Mouse (Mus musculus) large intestine, adult 2 months (tissue): Measurements from ENCODE around the gene Sowaha. TPM values are rescaled to one million over a fixed set of nuclear protein-coding genes. Genes with fewer than 3 reads are reported as not detected.

Experiments
- DNase-seq: peaks from one replicate; pipeline ENCODE4 v3.0.0-alpha.2; 2012; ENCODE audit warnings: low read depth, low spot score
- WGBS: fragments of 180-500 bp; shearing (Covaris S2); methylation state at CpG from one replicate; pipeline ENCODE4 v1.1.7; 2018; 5-methylcytosine and 5-hydroxymethylcytosine counted together
- polyA plus RNA-seq: library from polyadenylated mRNA; depleted of rRNA; stranded (reverse); fragments of >200 nt; gene quantifications from 2 replicates; pipeline ENCODE4 v1.2.3, GENCODE M21; 2012

Gene Sowaha
- polyA plus RNA-seq, 1 experiment: 7.5 TPM

DNA sequence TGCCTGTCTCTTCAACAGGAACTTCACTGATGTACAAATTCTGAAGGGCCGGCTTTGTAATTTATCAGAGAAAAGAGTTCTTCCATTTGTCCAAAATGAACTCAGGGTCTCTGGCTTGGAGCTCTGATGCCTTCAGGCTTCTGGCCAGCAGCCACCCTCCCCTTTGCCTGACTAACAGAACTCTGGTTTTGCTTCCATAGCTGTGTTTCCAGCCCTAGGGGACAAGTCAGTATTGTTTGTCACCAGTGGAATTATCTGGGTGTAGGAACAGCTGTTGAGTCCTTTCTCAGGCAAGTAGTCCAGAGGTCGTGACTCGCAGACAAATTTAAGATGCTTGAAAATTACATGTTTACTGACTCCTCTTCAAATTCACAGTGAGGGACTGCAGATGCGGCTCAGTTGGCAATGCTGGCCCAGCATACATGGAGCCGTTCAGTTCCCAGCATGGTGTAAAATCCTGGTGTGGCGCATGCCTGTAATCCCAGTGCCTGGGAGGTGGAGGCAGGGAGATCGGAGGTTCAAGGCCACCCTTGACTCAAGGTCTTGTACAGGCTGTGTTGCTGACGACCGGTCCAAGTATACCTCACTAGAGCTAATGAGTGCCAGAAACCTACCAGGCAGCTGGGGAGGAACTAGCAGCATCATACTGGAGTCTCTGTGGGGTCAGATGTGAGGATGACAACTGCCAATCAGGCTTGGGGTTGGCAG is 27.2 kb upstream of the Sowaha start:
- DNase-seq: no peak
- 77% methylated on average over 9 of the region's 9 CpGs for WGBS

DNA sequence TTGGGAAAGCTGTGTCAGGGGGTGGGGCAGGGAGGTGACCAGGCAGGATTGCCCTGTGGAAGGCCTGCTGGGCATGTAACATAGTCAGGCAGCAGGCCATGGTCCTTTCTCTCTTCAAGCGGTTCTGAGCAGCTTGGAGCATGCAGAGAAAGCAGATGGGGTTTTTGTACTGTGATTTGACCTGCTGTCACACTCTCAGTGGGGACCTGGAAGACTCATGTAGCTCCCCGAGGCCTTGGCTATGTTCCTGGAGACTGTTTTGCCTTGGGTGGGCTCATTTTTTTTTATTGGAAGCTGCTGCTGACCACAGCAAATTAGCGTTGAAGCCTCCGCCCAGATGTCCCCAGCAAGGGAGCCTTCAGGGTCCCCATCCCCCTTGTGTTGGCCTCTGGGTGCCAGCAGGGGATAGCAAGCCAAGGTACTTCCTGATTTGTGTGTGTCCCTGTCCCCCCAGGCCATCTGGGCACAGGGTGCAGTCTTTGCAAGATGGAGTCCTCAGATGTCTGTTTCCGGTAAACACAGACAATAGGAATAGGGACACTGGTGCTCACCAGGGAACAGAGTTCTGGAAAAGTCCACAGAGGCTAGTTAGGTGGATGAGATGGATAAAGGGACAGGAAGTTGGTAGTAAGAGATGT is 25.1 kb upstream of the Sowaha start:
- 84% methylated on average over 5 of the region's 5 CpGs for WGBS
- no peak for DNase-seq

DNA sequence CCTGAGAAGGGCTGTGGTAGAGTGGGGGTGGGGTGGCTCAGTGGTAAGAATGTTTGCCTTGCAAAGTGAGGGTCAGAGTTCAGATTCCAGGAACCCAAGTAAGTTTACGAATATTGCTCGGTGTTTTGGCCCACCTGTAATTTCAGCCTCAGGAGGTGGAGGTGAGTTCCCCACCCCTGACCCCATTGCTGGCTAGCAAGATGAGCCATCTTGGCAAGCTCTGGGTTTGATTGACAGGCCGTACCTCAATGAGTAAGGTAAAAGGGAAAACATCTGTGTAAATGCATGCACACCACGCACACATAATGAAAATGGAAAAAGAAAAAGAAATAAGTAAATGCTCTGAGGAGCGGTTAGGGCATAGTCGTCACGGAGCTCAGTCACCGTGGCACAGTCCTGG is 24.3 kb upstream of the Sowaha start:
- 81% methylated on average over 8 of the region's 8 CpGs for WGBS
- no peak for DNase-seq

DNA sequence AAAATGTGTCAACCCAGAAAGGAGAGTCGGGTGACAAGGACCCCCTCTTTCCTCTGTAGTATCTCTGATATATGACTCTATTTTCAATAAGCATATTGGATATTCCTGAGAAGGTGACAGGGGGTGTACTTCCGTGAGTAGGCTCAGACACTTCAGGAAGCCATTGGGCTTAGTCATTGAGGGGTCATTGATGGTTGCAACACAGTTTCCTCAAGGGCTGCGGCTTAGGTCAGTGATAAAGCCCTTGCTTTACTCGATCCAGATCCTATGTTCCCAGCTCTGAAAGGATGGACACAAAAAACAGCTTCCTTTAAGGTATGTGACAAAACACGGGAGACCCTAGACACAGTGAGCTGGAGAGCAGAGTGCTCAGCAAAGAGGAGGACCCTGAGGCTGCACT is 23.7 kb upstream of the Sowaha start:
- WGBS: 76% methylated on average over 5 of the region's 5 CpGs
- no peak for DNase-seq

DNA sequence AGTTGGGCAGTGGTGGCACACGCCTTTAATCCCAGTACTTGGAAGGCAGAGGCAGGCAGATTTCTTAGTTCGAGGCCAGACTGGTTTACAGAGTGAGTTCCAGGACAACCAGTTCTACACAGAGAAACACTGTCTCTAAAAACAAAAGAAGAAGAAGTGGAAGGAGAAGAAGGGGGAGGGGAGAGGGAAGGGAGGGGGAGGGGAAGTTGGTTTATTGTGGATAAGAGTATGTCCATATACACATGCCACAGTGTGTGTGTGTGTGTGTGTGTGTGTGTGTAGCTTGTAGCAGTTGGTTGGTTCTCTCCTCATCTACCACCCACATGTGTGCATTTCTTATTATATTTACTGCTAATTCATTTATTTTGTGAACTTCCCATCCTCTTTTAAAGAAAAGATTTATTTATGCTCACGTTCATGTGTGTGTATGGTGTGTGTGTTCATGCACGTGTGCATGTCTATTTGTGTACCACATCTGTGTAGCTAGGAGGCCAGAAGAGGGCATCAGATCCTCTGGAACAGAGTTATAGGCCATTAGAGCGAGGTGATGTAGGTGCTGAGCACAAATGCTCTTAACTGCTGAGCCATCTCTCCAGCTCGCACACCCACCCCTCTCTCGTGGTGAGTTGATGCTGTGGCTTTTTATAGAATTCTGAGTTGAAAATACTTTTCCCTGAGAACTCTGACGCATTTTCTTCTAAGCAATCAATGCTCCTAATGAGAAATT is 22.1 kb upstream of the Sowaha start:
- 70% methylated on average over 8 of the region's 8 CpGs for WGBS
- no peak for DNase-seq

DNA sequence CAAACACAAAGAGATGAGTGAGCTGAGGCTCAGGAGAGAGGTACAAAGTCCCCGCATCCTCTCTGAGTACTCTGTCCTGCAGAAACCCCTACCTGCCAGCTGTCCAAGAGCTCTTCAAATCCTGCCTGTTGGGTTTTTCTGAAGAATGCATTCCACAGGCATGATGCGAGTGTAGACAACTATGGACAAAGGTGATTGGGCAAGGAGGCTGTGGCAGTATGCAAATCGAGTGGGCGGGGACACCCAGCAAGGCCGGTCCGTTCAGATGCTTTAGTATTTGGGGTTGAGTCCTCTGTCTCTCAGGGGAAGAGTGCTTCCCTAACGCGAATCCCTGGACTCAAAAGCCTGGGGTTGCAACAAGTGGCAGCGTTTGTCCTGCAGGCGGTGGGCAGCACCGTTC is 20.5 kb upstream of the Sowaha start:
- no peak for DNase-seq
- 9% methylated on average over 11 of the region's 11 CpGs for WGBS

DNA sequence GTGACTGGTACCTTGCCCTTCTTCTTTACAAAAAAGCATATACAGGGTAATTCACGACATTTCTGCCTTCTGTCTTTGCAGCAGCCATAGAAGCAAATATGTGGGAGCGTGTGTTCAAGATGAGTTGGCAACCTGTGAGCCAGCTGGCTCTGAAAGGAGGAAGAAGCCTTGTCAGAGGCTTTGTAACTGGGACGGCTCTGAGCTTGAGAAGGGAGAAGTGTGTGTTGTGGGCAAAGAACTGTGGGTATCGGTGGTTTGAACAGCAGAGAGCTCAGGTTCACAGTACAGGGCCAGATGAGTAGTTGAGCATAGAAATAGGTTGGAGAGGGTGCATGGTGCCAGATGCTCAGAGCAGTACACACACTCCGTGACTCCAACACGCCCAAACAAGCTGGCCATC is 16.9 kb upstream of the Sowaha start:
- WGBS: 48% methylated on average over 6 of the region's 6 CpGs

DNA sequence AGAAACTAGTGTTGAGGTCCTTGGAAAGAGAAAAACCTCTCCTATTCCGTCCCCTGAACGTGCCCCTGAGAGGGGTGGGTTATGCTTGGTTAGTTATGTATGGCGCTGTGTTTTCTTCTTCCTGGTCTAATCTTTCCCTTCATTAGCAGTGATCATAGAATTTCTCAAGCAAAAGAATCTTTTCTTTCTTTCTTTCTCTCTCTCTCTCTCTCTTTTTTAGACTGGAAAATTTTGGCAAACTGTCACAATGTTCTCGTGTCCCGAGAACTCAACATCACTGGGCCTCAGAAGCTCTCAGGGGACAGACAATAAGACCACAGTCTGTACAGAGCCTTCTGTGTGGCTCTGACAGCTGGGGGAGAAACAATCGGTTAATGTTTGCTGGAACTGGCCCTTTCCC is 15.3 kb upstream of the Sowaha start:
- no peak for DNase-seq
- WGBS: 72% methylated on average over 6 of the region's 6 CpGs

More for the DNA sequence above, 16.9 kb upstream of the Sowaha start:
- DNase-seq: no peak

DNA sequence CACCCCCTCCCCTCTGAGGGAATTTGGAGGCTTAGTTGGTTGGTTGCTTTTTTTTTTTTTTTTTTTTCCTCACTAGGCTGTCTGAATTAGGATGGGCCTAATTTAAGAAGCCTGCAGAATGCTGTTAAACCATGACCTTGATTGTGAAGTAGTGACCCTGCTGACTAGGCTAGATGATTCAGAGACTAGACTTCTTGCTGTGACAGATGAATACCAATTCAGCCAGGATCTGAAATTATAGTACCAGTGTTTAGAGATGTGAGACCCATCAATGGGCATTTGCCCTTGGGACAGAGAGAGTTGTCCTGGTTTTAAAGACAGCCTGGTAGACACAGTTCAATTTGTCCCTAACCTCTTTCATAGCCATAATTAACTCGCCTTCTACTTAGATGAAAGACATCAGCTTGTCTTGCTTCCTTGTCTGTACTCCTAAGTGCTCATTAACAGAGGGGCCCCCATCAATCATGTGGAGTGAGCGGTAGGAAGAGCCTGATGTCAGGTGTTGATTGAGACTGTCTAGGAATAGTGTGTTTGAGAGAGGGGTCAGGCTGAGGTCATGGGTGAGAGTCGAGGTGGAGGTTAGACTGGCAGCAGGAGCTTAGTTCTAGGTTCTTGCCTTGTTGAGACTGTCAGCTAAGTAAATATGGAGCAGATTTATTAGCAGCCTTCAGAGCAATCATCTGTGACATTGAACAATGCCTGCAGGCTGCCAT is 13.3 kb upstream of the Sowaha start:
- WGBS: 71% methylated on average over 3 of the region's 3 CpGs
- no peak for DNase-seq

DNA sequence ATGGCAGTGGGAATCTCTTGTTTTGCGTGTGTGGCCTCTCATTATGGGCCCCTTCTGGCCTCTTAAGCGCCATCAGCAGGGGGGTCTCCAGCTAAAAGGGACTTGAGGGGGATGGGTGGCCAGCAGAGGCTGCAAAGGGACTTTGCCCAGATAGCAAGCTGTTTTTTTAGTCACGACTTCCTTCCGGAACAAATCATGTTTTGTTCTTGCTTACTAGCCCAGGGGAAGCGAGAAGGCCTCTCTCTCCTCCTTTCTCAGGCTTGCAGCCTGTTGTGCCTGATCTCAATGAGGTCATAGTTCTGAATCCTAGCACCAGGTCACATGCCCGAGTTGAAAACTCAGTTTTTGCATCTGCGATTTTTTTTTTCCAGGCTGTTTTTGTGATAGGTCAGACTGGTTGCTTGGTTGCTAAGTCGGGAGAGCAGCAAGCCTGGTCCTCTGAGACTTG is 11.9 kb upstream of the Sowaha start:
- WGBS: 31% methylated on average over 8 of the region's 8 CpGs
- no peak for DNase-seq

DNA sequence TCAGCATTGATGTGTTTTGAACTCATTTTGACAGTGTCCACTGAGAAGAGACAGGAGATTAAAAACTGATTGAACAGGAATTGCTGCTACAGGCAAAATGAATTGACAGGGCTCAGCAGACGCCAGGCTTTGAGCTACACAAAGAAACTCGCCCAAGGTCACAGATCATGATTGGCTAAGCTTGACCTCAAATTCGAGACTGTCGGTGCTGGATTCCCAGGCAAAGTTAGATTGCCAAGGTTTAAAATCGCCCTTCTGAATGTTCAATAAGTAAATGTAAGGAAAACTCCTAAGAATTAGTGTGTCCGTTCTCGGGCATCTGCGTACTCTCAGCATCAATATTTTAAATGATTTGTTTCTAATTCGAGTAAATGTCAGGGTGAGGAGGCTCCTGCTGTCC is 9.3 kb upstream of the Sowaha start:
- DNase-seq: no peak
- WGBS: 89% methylated on average over 9 of the region's 9 CpGs

DNA sequence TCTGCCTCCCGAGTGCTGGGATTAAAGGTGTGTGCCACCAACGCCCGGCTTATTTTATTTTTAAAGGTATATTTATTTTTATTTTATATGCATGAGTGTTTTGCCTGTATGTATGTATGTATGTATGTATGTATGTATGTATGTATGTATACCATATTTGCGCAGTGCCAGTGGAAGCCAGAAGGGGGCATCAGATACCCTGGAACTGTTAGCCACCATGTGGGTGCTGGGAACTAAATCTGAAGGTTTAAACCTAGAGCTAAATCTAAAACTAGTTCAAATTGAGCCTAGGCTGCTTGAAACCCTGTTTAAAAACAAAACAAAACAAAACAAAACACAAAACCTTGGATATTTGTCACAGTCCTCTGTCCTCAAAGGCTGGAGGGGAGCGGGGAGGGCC is 8.9 kb upstream of the Sowaha start:
- 98% methylated on average over 5 of the region's 5 CpGs for WGBS
- DNase-seq: no peak

DNA sequence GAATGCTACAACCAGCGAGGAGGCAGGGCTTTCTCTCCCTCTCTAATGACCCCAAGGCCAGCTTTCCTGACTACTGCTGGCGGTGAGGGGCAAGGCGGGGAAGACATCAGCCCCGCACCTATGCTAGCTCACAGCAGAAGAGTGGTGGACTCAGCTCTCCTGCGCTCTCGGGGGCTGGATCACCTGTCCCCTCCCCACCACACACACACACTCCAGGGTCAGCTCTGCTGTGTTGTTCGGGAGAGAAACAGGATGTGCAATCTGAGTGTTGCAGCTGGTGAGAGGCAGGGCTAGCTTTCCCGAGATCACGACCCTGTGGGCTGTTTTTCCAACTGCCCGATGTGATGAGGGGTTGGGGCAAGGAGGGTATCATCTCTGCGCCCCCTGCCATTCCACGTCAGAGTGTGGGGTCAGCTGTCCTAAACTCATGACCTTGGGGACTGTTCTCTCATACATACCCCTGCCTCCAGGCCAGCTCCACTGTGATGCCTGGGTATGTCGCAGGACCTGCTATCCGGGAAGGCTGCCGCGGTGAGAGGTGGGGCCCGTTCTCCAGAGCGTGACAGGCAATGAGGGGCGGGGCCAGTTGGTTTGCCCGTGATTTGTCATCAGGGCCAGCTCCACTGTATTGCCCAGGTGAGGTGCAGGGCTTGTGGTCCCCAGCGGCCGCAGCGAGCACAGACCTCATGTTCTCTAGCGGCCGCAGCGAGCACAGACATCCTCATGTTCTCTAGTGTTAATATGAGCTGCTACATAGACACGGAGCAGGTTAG is 6.9 kb upstream of the Sowaha start:
- no peak for DNase-seq
- WGBS: 17% methylated on average over 27 of the region's 27 CpGs

DNA sequence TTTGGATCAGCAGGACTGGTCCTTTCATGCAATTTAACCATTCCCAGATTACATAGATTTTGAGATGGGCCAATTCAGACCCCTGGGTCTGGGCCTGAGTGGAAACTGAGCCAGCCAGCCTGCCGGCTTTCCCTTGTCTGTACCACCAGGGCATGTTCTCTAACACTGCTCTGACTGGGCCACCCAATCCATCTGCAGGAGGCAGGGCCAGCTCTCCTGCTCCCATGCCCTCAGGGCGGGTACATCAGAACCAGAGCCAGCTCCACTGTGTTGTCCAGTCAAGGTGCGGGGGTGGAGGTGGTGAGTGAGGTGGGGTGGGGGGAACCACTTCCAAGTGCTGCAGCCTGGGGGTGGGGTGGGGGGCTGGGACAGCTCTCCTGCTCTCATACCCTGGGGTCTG is 6.3 kb upstream of the Sowaha start:
- WGBS: 88% methylated on average over 3 of the region's 3 CpGs
- no peak for DNase-seq

DNA sequence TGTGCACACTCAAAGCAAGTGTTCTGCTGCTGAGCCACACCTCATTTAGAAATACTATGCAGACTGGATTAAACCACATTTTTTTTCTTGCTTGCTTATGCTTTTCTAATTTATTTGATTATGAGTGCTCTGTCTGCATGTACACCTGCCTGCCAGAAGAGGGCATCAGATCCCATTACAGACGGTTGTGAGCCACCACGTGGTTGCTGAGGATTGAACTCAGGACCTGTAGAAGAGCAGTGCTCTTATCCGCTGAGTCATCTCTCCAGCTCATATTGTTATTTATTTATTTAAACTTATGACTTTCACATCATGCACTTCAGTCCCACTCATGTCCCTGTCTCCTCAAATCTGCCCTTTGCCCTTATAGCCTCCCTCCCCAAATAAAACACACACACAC is 5.6 kb upstream of the Sowaha start:
- DNase-seq: no peak
- 35% methylated on average over 3 of the region's 3 CpGs for WGBS

DNA sequence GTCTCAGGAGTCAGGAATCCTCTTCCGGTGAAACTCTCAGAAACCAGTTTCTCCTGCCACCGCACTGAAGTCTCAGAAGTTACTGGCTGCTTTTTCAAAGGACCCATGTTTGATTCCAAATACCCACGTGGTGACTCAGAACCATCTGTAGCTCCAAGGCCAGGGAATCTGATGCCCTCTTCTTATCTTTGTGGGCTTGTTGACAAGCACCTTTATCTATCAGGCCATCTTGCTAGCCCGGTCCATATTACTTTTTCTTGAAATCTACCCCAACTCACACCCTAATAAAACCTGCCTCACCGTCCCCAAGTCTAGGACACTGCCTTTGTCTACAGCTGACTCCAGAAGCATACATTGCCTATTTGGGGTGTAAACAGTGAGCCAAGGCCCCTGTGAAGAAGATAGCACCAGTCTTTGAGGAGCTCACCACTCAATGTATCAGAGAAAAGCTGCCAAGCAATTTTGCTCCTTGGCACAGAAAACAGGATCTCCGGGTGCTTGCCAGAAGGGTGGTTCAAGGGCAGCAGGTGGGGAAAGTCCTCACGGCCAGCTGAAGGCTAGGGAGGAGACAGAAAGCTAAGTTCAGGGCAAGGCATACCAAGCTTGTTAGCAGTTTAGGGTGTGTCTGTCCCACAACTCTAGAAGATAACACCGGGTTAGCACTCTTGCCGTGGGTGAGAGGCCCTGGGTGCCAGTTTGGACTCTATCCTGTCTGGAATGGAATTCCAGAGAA is 3.3 kb upstream of the Sowaha start:
- WGBS: 36% methylated on average over 9 of the region's 9 CpGs
- DNase-seq: peak; percentile 51

DNA sequence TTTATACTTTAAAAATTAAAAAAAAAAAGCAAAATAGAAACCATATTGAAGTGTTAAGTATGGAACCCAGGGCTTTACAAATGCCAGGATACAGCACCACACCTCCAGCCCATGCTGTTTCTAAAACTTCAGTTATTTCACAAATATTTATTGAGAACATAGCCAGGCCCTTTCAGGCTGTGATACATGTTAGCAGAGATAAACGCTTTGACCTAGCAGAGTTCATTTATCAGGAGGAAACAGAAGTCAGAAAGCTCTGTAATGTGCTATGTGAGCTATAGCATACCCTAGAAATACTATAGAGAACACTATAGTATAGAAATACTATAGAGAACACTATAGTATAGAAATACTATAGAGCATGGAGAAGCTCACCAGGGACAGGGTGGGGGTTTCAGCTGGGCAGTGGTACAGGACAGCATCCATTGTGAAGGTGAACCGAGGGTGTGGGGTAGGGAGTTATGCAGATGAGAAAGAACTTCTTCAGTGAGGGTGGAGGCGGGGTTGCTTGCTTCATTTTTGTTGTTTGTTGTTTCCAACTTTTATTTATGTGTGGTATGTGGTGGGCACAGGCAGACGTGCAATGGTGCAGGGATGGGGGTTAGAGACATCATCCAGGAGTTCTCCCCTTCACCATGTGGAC is 1.1 kb upstream of the Sowaha start:
- no peak for DNase-seq
- WGBS: 91% methylated on average over 4 of the region's 4 CpGs

DNA sequence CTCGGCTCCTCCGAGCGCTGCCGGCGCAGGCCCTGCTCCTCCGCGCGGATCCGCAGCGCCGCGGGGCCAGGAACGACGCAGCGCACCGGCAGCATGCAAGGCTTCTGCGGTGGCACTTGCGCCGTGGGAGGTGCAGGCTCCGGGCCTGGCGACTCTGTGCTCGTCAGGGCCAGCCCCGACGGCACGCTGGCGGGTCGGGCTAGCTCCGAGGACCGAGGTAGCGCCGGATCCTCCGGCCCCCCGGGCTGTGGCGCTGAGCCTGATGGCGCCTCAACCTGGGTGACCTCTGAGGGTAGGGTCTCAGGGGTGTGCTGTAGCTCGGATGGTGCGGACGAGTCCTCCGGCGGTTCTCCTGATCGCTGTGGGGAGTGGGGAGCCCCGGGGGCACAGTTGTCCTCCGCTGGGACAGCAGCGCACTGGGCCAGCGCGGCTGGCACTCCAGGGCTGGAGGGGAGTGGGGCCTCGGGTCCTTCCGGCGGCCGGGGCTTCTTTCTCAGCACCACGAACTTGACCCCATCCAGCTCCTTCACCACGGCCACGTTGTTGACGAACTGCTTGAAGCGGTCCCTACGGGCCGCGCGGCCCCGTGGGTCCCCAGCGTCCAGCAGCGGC is 797 bp downstream of the Sowaha start:
- WGBS: 1% methylated on average over 62 of the region's 62 CpGs
- DNase-seq: no peak
